In the genomic region with DNA sequence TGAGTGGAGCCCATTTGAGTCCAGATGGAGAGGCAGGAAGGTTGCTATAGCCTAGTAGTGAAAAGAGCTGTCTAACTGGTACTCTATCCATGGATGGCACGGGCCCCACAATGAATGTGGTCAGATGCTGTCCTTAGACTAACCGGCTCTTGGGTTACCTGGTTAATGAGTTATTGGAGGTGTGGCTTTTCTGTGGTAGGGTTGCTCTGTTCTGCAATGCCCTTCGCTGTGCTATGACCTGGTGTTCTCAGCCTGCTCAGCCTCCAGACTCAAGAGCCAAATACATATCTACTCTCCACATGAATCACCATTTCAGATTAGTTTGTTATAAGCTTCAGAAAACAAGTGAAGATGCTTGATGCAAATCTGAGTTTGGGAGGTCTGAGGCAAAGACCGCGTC, we compare ENCODE assay signal across 22 mouse cellular contexts.
A peak's percentile ranks its signal among the peaks of the same experiment; 100 is the strongest.
DNase-seq lines count a peak whose midpoint lies in the region; ATAC-seq and TF ChIP-seq lines count a peak whose summit lies in the region.
"Had no signal": no experiment of that assay in that cellular context is flagged by ENCODE, and none has a peak within 500 bp of the region (broad histone marks: within the 10 kb centered on the region; RNA-seq: fewer than 3 reads in every experiment).

No protein-coding gene starts in this region.

- H3K79me2 ChIP-seq in liver, adult 2 months (ENCODE audit: control insufficient read depth, insufficient read depth, low read length), result no peaks in the 10 kb centered on the region

- peak overlapping the region; percentile 51 for H3K27ac ChIP-seq in liver, adult 2 months (replicated peaks; ENCODE audit: insufficient read depth, low read depth, low read length)
- H3K27ac ChIP-seq in liver, embryonic 12.5 days, result no peak overlapping the region
- no peak overlapping the region for H3K27ac ChIP-seq in intestine, postnatal 0 days (ENCODE audit: low read depth, low read length)
- H3K27ac ChIP-seq in kidney, postnatal 0 days, result no peak overlapping the region
- H3K27ac ChIP-seq: embryonic facial prominence, embryonic 13.5 days; forebrain, embryonic 13.5 days; heart, embryonic 15.5 days; hindbrain, embryonic 14.5 days; midbrain, embryonic 12.5 days had no signal

- H3K27me3 ChIP-seq in liver, adult 2 months (ENCODE audit: control insufficient read depth, insufficient read depth, low read length), result no peaks in the 10 kb centered on the region
- no peaks in the 10 kb centered on the region for H3K27me3 ChIP-seq in liver, embryonic 12.5 days (replicated peaks)
- H3K27me3 ChIP-seq in intestine, postnatal 0 days (replicated peaks; ENCODE audit: control insufficient read depth, insufficient read depth, low read length), result no peaks in the 10 kb centered on the region
- H3K27me3 ChIP-seq in kidney, postnatal 0 days (ENCODE audit: insufficient read depth, low read length), result no peaks in the 10 kb centered on the region
- H3K27me3 ChIP-seq: embryonic facial prominence, embryonic 13.5 days; forebrain, embryonic 13.5 days; heart, embryonic 15.5 days; midbrain, embryonic 12.5 days had no signal

- H3K9me3 ChIP-seq in liver, embryonic 12.5 days (replicated peaks), result no peaks in the 10 kb centered on the region
- no peaks in the 10 kb centered on the region for H3K9me3 ChIP-seq in intestine, postnatal 0 days (ENCODE audit: control insufficient read depth)
- no peaks in the 10 kb centered on the region for H3K9me3 ChIP-seq in kidney, postnatal 0 days (replicated peaks; ENCODE audit: low read length)
- H3K9me3 ChIP-seq: embryonic facial prominence, embryonic 13.5 days; forebrain, embryonic 13.5 days; heart, embryonic 15.5 days; midbrain, embryonic 12.5 days had no signal

- no peak for TF ChIP-seq CTCF in liver, adult 2 months (IDR thresholded peaks at IDR 0.05; ENCODE audit: low read depth, low read length)
- no peak for TF ChIP-seq CTCF in intestine, postnatal 0 days (IDR thresholded peaks at IDR 0.05; ENCODE audit: low read depth)
- TF ChIP-seq CTCF in kidney, postnatal 0 days (IDR thresholded peaks at IDR 0.05; ENCODE audit: low read depth), result no peak

- peaks cover 57% of the 10 kb centered on the region for H3K36me3 ChIP-seq in liver, adult 2 months (ENCODE audit: control insufficient read depth, insufficient read depth, low read length)
- peaks cover 5% of the 10 kb centered on the region; the same call in 1 of the 2 replicates for H3K36me3 ChIP-seq in liver, embryonic 12.5 days
- peaks cover 47% of the 10 kb centered on the region for H3K36me3 ChIP-seq in intestine, postnatal 0 days (ENCODE audit: control insufficient read depth, insufficient read depth)
- peaks cover 17% of the 10 kb centered on the region; the same call in 1 of the 2 replicates for H3K36me3 ChIP-seq in kidney, postnatal 0 days (ENCODE audit: insufficient read depth, low read length)
- H3K36me3 ChIP-seq: midbrain, embryonic 12.5 days had no signal

- DNase-seq in liver, adult 2 months (ENCODE audit: extremely low read depth, low read depth, low spot score), result peak; percentile 90
- no peak for DNase-seq in kidney, postnatal 0 days (ENCODE audit: low spot score)
- no peak for DNase-seq in cerebellum, adult 11-12 months
- DNase-seq in spleen, postnatal 36 days (ENCODE audit: low spot score in 2 of 2), result no peak
- DNase-seq: adrenal gland, adult 2 months; cerebellum, adult 18-20 months; cerebellum, postnatal 14 days; gastrocnemius, postnatal 36 days; heart, postnatal 36 days; layer of hippocampus, postnatal 36 days; lung, adult 18-20 months; lung, postnatal 10 days had no signal

- no peak overlapping the region for H3K4me3 ChIP-seq in liver, adult 2 months (ENCODE audit: insufficient read depth, low read depth, low read length)
- H3K4me3 ChIP-seq in liver, embryonic 12.5 days, result no peak overlapping the region
- H3K4me3 ChIP-seq in intestine, postnatal 0 days (ENCODE audit: low read depth, low read length), result no peak overlapping the region
- no peak overlapping the region for H3K4me3 ChIP-seq in kidney, postnatal 0 days (replicated peaks; ENCODE audit: low read depth, low read length)
- H3K4me3 ChIP-seq: embryonic facial prominence, embryonic 13.5 days; erythroblast, embryonic 14.5 days; forebrain, embryonic 13.5 days; heart, embryonic 15.5 days; midbrain, embryonic 12.5 days had no signal

- no peak overlapping the region for H3K4me2 ChIP-seq in liver, embryonic 12.5 days
- H3K4me2 ChIP-seq in intestine, postnatal 0 days (replicated peaks; ENCODE audit: low read depth), result no peak overlapping the region
- no peak overlapping the region for H3K4me2 ChIP-seq in kidney, postnatal 0 days (ENCODE audit: low read length)
- H3K4me2 ChIP-seq: embryonic facial prominence, embryonic 13.5 days; forebrain, embryonic 13.5 days; heart, embryonic 15.5 days; hindbrain, embryonic 14.5 days; midbrain, embryonic 12.5 days had no signal

- H3K9ac ChIP-seq in liver, adult 2 months (ENCODE audit: low read depth, low read length), result no peak overlapping the region
- no peak overlapping the region for H3K9ac ChIP-seq in liver, embryonic 12.5 days
- no peak overlapping the region for H3K9ac ChIP-seq in intestine, postnatal 0 days (ENCODE audit: low read depth, low read length)
- no peak overlapping the region for H3K9ac ChIP-seq in kidney, postnatal 0 days (ENCODE audit: low read depth, low read length)
- H3K9ac ChIP-seq: embryonic facial prominence, embryonic 13.5 days; forebrain, embryonic 13.5 days; heart, embryonic 15.5 days; hindbrain, embryonic 14.5 days; midbrain, embryonic 12.5 days had no signal

- 59% methylated on average over 5 of the region's 5 CpGs for WGBS in liver, adult 2 months
- WGBS in liver, embryonic 12.5 days (ENCODE audit: insufficient replicate concordance), result 76% methylated on average over 5 of the region's 5 CpGs
- 69% methylated on average over 5 of the region's 5 CpGs for WGBS in intestine, postnatal 0 days
- WGBS in kidney, postnatal 0 days, result 86% methylated on average over 5 of the region's 5 CpGs

- no peak for ATAC-seq in liver, embryonic 12.5 days
- ATAC-seq in intestine, postnatal 0 days, result peak; percentile 70
- 0 out of 2 replicates have a peak, but pooled peaks have one; percentile 72 for ATAC-seq in kidney, postnatal 0 days (replicated peaks; ENCODE audit: low FRiP score, low read depth)
- no peak for ATAC-seq in activated CD4-positive, CD25-positive, alpha-beta regulatory T cell, adult 4 months
- ATAC-seq: forebrain, embryonic 13.5 days; inflammation-experienced regulatory T-cells, adult 6 months had no signal

- no peak for TF ChIP-seq POLR2A in liver, adult 2 months (IDR thresholded peaks at IDR 0.05; ENCODE audit: extremely low read depth, insufficient read depth, low read length)

- H3K4me1 ChIP-seq in liver, adult 2 months (ENCODE audit: control insufficient read depth, insufficient read depth, low read length), result peaks cover 12% of the 10 kb centered on the region
- no peaks in the 10 kb centered on the region for H3K4me1 ChIP-seq in liver, embryonic 12.5 days
- H3K4me1 ChIP-seq in intestine, postnatal 0 days (replicated peaks; ENCODE audit: control insufficient read depth, insufficient read depth, low read length), result no peaks in the 10 kb centered on the region
- peaks cover 3% of the 10 kb centered on the region; the same call in 1 of the 2 replicates for H3K4me1 ChIP-seq in kidney, postnatal 0 days (replicated peaks; ENCODE audit: insufficient read depth, low read length)
- H3K4me1 ChIP-seq: forebrain, embryonic 13.5 days; midbrain, embryonic 12.5 days had no signal

Comparison
In these comparisons a context has a peak if more than half of its experiments do, and no peak if none do; other contexts are left out.
1. ATAC-seq: peak in intestine, postnatal 0 days (single experiment) and kidney, postnatal 0 days (single experiment); none in liver, embryonic 12.5 days (single experiment) and activated CD4-positive, CD25-positive, alpha-beta regulatory T cell, adult 4 months (single experiment).